Mouse (Mus musculus): Measurements from ENCODE around the gene Gm20708.

- TF ChIP-seq CTCF (IDR thresholded peaks at IDR 0.05; ENCODE audit: borderline replicate concordance, control insufficient read depth, extremely low read depth, insufficient read depth, low read length, poor library complexity) (peak; percentile 42; the same call in 1 of the 2 replicates), POLR2A (IDR thresholded peaks at IDR 0.05; ENCODE audit: control insufficient read depth, extremely low read depth, insufficient read depth, low read length, poor library complexity) (0 out of 2 replicates have a peak, but pooled peaks have one; percentile 18)
These were observed 63.6 kb downstream of the Gm20708 start, which contains the start of gene Tha1 for GRCm38 (mm10) chr11:117872861-117873608.

Data from thymus, adult 2 months (tissue).